Mouse (Mus musculus) heart, postnatal 0 days (tissue): ENCODE measurements around the gene Qprt.

Source experiments
- CTCF ChIP-seq: IDR thresholded peaks from 2 replicates; pipeline ENCODE4 v1.5.1; 2016; ENCODE audit warnings: antibody characterized with exemption, control low read depth, low read depth
- EP300 ChIP-seq: IDR thresholded peaks from 2 replicates; pipeline ENCODE4 v1.6.1; 2016; ENCODE audit warnings: antibody characterized with exemption, low read depth

DNA sequence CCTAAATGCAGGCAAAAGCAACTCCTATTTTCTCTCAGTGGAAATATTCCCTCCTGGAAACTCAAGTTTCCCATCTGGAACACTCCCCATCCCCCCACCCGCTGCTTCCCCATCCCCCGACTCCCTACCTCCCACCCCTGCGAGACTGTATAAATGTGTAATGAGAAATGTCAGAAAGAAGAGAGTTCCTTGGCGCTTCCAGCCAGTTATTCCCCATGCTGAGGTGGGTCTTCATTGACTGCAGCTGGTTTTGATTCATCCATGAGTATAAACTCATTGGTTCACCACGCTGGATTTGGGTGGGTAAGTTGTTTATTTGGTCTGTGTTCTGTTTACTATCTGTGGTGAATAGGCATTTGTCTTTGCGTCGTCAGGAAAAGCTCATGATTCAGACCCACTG lies 25.6 kb downstream of the Qprt start:
- no peak for TF ChIP-seq CTCF
- TF ChIP-seq EP300: no peak
